Mouse (Mus musculus) erythroblast, embryonic 14.5 days (primary cell): Measurements from ENCODE around the gene Ptprj.

ENCODE experiments used
- GATA1 ChIP-seq: IDR thresholded peaks from 2 replicates; pipeline ENCODE4 v1.6.1; 2012; ENCODE audit warnings: low read length, inconsistent platforms, mixed read lengths
- TAL1 ChIP-seq: IDR thresholded peaks from 3 replicates; pipeline ENCODE4 v1.6.1; 2012; ENCODE audit warnings: low read length, inconsistent platforms, mixed read lengths

DNA sequence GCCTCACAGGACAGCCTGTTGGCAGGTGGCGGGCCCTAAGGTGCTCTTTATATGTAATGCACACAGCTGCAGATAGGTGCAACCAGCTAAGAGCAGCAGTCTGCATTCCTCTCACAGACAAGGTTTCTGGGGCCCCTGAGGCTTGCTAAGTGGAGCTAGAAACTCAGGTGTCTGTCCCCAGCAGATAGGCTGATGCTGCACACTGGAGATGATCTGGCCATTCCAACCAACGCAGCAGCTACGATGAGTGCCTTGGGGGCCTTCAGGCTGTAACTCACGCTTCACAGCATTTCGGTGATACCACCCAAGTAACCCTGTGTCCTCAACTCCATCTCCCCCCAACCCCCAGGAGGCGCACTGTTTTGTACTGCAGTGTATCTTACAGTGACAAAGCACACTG lies 29.8 kb downstream of the Ptprj start:
- TF ChIP-seq TAL1 (no peak), GATA1 (no peak)
